Mouse (Mus musculus) cerebellum, postnatal 4 days (tissue): ENCODE data around the gene Fgr.

Experiments used
- DNase-seq, 2 experiments: peaks; one replicate each; pipeline ENCODE4 v3.0.0; 2022; ENCODE audit warnings: low spot score in 2 of 2, mixed read lengths in 1 of 2

The Fgr gene

DNA sequence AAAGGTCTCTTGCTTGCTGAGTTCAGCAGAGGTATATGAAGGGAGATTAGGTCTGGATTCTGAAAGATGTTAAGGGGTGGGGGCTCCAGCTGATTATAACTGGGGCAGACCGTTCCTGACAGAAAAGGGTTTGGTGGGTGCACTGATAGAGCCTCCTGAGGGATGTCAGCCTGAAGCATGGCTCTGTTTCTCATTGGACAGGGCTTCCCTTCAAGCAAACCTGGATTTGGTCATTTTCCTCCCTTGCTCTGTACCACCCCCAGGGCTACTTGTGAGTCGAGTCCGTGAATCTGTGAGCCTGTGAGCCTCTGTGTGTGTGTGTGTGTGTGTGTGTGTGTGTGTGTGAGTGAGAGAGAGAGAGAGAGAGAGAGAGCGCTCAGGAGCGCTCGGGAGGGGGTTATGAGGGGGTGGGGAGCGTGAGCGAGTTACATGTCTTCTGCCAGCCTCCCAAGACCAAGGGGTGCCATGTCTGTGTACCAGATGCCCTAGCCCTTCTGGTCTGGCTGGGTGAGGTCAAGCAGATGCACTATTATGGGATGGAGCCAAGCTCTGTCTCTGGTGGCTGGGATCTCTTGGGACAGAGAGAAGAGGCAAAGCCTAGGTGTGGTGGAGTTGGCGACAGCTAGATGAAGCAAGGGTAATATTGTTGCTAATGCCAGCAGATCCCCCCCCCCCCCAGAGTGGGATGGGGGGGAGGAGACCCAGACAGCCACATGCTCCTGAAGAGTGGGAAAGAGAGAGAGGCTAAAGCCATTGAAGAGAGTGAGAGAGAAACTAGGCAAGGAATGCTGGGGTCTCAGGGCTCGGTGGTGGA lies 41.2 kb downstream of the Fgr start:
- DNase-seq: no peak

- DNase-seq: no peak
These were observed 42.1 kb downstream of the Fgr start for GRCm38 (mm10) chr4:133015710-133016651.

- DNase-seq: no peak
These were observed 43.0 kb downstream of the Fgr start for GRCm38 (mm10) chr4:133016677-133017415.

DNA sequence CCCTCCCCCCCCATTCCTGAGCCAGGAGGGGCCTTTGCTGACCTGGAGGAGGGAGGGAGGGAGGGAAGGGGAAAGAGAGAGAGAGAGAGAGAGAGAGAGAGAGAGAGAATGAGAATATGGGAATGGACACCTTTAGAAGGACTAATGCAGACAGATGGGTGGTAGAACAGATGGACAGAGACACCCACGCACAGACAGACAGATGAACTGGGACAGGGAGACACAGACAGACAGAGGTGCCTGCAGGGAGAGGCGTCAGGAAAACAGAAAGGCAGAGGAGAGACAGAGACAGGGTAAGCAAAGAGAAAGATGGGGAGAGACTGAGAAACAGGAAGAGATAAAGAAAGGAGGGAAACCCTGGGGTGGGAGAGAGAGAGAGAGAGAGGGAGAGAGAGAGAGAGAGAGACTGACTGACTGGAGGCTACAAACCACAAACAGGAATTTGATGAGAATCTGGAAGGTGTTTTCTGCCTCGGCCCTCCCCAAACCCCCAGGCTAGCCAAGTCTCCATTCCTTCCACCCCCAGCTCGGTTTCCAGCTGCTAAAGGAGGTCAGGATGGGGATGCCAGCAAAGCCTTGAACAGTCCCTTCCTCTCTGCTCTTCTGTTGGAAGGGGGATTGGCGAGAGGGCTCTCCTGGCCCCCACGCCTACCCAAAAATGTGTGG lies 43.8 kb downstream of the Fgr start:
- no peak for DNase-seq

- no peak for DNase-seq
These were observed 44.4 kb downstream of the Fgr start for GRCm38 (mm10) chr4:133018263-133018798.

DNA sequence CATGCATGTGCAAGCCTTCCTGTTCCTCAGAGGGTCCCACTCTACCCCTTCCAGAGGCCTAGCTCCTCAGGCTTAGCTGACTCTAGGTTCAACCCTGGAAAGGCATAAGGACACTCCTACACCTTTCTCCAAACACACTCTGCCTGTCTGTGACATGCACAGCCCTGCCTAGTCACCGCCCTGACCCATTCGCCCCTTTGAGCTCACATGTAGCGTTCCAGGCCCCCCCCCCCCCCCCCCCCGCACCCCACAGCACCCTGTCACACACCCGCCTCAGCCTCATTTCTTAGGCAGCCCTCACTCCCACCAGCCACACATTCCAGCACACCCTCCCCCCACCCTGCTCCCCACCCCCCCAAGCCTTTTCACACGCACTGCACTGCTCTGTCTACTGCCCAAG lies 46.8 kb downstream of the Fgr start:
- DNase-seq: no peak

DNA sequence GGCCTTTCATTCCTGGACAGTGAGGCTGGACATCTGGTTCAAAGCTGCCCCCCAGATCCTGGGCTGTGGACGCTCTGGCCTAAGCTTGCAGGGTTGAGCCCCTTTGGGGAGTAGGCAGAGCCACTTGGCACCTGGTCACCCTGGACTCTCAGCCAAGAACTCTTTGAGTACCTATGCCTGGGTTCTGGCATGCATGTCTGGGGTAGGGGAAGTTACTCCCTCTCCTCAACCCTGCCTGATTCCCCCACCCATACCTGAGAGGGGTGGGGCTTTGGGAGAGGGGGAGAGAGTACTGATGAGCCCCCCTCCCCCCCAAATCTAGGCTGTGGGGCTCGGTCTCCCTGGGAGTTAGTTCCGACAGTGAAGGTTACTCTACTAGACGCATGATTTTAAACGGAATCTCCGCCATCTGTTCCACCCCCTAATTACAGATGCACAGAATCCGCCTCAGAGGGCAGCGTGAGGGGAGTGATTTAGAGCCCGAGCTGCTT lies 47.3 kb downstream of the Fgr start:
- DNase-seq: no peak

GRCm38 (mm10) chr4:133022217-133022616 lies 48.3 kb downstream of the Fgr start:
- no peak for DNase-seq

DNA sequence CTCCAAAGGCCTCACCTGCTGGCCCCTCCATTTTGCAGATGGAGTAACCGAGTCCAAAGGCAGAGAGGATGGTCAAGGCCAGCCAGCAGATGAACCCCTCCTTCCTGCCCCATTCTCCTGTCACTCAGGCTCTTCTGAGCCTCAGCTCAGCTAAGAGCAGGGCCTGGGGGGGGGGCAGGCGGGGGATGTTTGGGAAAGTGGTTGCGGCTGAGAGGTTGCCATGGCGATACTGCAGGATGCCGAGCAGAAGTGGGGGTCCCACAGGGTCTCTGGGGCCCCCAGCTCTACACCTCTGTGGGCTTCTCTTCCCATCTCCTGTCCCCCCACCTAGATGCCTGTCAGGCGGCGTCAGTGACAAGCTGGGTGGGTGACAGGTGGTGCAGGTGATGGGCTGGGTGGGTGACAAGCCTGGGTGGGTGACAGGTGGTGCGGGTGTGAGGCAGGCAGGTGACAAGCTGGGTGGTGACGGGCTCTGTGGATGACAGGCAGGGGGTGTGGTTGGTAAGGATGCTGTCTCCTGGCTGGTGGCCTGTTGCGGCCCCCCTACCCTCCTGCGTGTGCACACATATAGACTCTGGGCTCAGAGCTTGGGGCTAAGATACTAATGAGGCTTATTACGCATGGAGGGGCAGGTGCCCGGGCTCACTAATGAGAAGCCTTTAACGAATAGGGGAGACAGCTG lies 49.2 kb downstream of the Fgr start:
- DNase-seq: no peak

DNA sequence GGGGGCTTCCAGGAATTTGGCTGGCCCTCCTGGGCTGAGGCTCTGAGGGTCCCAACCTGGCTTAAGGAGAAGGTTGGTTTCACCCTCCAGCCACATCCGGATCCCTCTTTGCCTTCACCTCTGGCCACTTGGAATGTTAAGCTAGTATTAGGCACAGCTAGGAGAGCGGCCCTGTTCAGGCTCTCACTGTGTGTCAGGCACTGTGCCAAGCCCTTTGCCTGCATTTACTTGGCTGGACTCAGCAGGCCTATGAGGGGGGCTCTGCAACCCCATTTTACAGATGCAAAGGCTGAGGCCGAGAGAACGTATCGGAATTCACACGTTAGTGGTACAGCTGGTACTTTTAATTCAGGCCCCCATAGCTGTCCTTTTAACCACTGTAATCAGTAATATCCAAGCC lies 49.7 kb downstream of the Fgr start:
- no peak for DNase-seq

GRCm38 (mm10) chr4:133024404-133024803 lies 50.5 kb downstream of the Fgr start:
- no peak for DNase-seq

GRCm38 (mm10) chr4:133024969-133025685 lies 51.2 kb downstream of the Fgr start:
- DNase-seq: no peak

- DNase-seq: no peak
These were observed 52.4 kb downstream of the Fgr start for GRCm38 (mm10) chr4:133026272-133026671.

DNA sequence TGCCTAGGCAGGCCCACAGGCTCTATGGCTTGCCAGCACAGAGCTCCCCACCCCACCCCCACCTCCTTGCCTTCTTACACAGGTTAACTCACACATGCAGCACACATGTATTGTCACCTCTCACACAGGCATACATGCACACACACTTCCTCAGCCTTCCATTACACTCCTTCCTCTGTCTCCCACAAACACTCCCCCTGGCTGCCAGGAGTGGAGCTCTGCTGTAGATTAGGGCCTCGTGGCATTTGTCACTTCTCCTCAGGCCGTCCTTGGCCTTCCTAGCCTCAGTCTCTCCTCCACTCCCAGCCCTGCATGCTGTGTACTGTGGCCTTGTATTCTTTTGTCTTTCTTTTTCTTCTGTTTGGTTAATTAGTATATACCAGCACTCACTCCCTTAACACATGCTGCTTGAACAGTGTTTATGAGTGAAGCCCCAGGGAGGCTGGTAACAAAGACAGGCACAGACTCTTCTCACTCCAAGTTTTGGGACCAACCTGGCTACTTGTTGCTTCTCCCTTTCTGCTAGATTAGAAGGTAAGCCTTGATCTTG lies 53.0 kb downstream of the Fgr start:
- DNase-seq: no peak

- no peak for DNase-seq
These were observed 53.8 kb downstream of the Fgr start for GRCm38 (mm10) chr4:133027721-133028120.

DNA sequence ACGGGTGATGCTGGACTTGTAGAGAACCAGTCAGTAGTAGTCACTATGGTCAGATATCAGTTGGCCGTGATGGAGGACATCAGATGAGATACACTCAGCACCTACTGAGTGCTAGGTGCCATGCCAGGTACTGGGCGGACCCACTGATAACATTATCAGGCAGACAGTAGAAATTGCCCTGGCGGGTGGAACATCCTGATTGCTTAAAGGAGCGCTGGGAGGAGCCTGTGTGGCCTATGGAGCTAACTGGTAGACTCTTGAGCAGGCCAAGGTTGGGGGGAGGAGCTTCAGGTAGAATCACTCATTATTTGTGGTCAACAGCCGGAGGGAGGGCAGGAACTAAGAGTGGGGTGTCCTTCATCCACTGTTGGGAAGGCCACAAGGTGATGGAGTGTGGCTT lies 54.3 kb downstream of the Fgr start:
- no peak for DNase-seq

GRCm38 (mm10) chr4:133028875-133029274 lies 55.0 kb downstream of the Fgr start:
- DNase-seq: no peak

DNA sequence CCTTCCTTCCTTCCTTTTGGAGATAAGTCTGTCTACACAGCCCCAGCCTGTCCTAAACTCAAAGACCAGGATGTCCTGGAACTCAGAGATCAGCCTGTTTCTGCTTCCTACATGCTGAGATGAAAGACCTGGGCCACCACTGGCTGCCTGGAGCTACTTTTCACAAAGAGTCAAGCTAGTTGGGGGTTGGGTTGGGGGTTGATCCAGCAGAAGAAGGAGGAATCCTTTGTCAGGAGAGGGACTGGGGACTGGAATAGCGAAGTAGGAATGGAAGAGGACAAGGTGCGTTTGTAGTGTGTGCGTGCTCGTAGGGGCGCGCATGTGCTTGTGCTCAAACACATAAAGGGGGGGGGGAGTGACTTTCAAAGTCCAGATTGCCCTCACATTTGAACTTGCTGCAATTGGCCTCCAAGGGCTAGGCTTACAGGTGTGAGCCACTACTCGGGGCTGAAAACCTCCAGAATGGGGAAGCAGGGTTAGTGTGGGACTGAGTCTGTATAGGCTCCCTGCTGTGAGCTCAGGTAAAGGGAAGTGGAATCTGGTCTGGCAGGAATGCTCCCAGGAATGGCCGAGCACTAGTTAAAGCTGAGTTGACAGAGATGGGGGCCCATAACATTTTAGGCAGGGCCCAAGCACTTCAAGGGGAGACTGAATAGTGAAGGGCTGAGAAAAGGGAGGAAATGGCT lies 58.7 kb downstream of the Fgr start:
- DNase-seq: no peak

- DNase-seq: no peak
These were observed 60.6 kb downstream of the Fgr start for GRCm38 (mm10) chr4:133034478-133034877.
